Mouse (Mus musculus): ENCODE data around the gene Trdmt1. TPM values are rescaled to one million over a fixed set of nuclear protein-coding genes. Genes with fewer than 3 reads are reported as not detected.

The Trdmt1 gene
- polyA plus RNA-seq, 1 experiment = 3.1 TPM

DNA sequence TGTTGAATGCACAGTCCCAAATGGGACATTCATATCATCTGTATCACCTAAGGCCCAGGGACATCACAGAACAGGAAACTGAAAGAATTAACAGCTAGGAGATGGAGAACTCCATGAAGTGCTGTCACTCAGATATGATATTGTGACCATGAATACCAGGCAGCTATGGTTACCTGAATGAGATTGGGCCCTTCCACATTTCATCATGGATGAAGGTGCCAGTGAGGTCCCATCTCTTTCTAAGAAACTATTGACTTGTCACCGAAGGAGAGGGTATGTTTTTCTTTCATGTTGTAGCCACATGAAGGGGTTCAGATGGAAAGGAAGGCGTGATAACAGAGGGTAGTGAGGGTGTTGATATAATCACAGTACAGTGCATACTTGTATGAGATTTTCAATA, 15.9 kb upstream of the Trdmt1 start:
- no peak for TF ChIP-seq CTCF (IDR thresholded peaks at IDR 0.05; ENCODE audit: control insufficient read depth, insufficient read depth, low read length)
- TF ChIP-seq POLR2A (IDR thresholded peaks at IDR 0.05; ENCODE audit: borderline replicate concordance, control insufficient read depth, low read depth, low read length) = no peak
- H3K27ac ChIP-seq (ENCODE audit: control insufficient read depth, insufficient read depth, low read depth, low read length, poor library complexity) = no peak overlapping the region
- WGBS = 68% methylated on average over 2 of the region's 2 CpGs

DNA sequence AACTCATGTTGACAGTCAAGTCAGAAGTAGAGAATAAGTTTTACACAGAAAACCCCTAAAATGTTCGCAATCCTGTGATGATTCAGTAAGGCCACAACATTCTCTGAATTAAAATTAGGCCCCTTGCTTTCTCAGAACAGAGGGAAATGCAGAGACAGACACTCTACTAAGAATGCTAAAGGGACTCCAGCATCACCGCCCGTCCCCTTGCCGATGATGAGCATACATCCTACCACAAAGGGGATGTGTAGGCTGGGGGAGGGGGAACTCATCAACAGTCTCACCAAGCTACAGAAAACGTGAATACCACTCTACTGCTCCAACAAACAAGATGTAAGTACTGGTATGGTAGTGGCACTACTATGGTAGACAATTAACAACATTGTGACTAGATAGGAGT, 15.3 kb upstream of the Trdmt1 start:
- Histone ChIP-seq H3K4me1 (ENCODE audit: control insufficient read depth, insufficient read depth, low read length) (no peaks in the 10 kb centered on the region; the same call in 1 of the 2 replicates), H3K4me3 (replicated peaks; ENCODE audit: control insufficient read depth, low read depth, low read length) (no peak overlapping the region), H3K27ac (ENCODE audit: control insufficient read depth, insufficient read depth, low read depth, low read length, poor library complexity) (no peak overlapping the region)
- TF ChIP-seq POLR2A (IDR thresholded peaks at IDR 0.05; ENCODE audit: borderline replicate concordance, control insufficient read depth, low read depth, low read length) = no peak
- TF ChIP-seq CTCF (IDR thresholded peaks at IDR 0.05; ENCODE audit: control insufficient read depth, insufficient read depth, low read length) = no peak
- WGBS = 72% methylated on average over 5 of the region's 5 CpGs

More for the DNA sequence above, 15.9 kb upstream of the Trdmt1 start:
- no peaks in the 10 kb centered on the region; the same call in 1 of the 2 replicates for H3K4me1 ChIP-seq (ENCODE audit: control insufficient read depth, insufficient read depth, low read length)
- no peak overlapping the region for H3K4me3 ChIP-seq (replicated peaks; ENCODE audit: control insufficient read depth, low read depth, low read length)

DNA sequence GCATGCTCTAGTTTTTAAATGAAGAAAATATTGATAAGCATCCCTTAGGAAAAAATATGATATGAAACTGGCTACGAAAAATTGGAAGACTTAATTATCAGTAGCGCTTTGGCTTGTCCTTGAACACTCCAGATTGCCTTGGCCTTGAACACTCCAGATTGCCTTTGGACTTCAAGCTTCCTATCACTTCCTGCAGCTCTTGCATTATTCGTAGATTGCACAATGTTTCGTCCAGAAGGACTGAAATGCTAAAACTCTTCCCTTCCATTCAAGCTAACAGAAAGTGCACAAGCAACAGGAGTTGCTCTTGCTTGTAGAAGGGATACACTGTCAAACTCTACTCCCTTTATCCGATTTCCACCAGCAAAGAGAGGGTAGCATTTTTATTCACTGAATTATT, 14.8 kb upstream of the Trdmt1 start:
- WGBS = 56% methylated on average over 5 of the region's 5 CpGs
- Histone ChIP-seq H3K4me1 (ENCODE audit: control insufficient read depth, insufficient read depth, low read length) (no peaks in the 10 kb centered on the region; the same call in 1 of the 2 replicates), H3K27ac (ENCODE audit: control insufficient read depth, insufficient read depth, low read depth, low read length, poor library complexity) (no peak overlapping the region), H3K4me3 (replicated peaks; ENCODE audit: control insufficient read depth, low read depth, low read length) (no peak overlapping the region)
- no peak for TF ChIP-seq POLR2A (IDR thresholded peaks at IDR 0.05; ENCODE audit: borderline replicate concordance, control insufficient read depth, low read depth, low read length)
- TF ChIP-seq CTCF (IDR thresholded peaks at IDR 0.05; ENCODE audit: control insufficient read depth, insufficient read depth, low read length) = no peak

DNA sequence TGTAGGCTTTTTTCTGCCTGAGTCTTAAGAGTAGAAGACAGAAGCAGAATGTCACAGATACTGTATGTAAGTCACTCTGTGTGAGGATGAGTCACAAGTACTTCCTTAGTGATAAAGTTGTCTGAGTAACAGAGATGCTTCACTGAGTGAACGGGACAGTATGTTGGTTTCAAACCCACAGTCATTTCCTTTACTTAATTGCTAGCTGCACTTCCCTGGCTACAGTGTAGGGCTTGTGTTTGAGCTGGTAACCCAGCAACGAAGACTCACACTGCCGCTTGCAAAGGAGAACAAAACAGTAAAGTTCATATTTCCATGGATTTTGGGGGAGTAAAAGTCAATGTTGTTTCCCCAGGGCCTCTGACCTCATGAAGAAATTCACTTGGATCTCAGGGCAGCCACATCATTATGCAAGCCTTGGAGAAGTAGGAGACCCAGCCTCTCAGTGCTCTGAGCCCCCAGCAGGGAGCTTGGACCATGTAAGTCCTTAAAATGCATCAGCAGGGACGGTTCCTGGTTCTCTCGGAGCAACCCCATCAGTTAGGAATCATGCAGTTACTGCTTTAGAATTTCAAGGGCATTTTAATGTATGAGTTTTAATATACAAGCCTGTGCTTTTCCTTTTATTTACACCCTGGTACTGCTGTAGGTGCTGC, 14.3 kb upstream of the Trdmt1 start:
- 15% methylated on average over 5 of the region's 5 CpGs for WGBS
- Histone ChIP-seq H3K4me1 (ENCODE audit: control insufficient read depth, insufficient read depth, low read length) (no peaks in the 10 kb centered on the region; the same call in 1 of the 2 replicates), H3K4me3 (replicated peaks; ENCODE audit: control insufficient read depth, low read depth, low read length) (no peak overlapping the region), H3K27ac (ENCODE audit: control insufficient read depth, insufficient read depth, low read depth, low read length, poor library complexity) (no peak overlapping the region)
- TF ChIP-seq CTCF (IDR thresholded peaks at IDR 0.05; ENCODE audit: control insufficient read depth, insufficient read depth, low read length) (no peak), POLR2A (IDR thresholded peaks at IDR 0.05; ENCODE audit: borderline replicate concordance, control insufficient read depth, low read depth, low read length) (no peak)

DNA sequence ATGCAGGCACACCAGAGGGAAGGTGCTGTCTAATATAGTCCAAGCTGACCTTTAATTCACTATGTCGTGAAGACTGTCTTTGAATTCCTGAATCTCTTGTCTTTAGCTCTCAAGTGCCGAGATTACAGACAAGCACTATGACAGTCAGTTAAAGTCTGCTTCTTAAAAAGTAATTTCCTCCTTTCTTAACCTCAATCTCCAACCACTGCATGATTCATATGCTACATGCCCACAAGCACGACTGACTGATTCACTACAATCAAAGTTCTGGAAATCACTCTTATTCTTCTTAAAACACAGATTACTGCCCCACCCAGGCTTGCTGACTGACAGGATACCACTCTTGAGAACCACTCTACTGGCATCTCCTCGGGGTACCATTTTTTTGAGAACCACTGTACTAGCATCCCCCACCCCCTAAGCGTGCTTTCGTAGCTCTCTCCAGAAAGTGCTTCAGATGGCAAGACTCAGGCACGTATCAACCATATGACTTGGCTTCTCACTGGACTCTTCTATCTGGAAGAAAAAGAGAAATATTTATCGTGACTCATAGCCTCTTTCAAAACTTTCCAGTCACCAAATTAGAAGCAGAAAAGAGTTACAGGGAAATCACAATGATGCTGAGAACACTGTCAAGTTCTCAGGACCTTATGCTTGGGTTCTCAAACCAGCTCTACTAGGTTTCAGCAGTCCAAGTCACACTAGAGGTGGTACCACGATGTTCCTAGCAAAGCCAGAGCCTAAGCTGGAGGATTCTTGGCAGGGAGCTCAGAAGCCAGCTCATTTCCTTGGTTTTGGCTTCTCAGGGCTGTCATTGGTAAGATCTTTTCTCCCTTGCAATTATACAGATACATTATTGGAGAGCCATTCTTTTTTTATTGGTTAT, 12.9 kb upstream of the Trdmt1 start:
- Histone ChIP-seq H3K27ac (ENCODE audit: control insufficient read depth, insufficient read depth, low read depth, low read length, poor library complexity) (no peak overlapping the region), H3K4me3 (replicated peaks; ENCODE audit: control insufficient read depth, low read depth, low read length) (no peak overlapping the region), H3K4me1 (ENCODE audit: control insufficient read depth, insufficient read depth, low read length) (no peaks in the 10 kb centered on the region; the same call in 1 of the 2 replicates)
- TF ChIP-seq POLR2A (IDR thresholded peaks at IDR 0.05; ENCODE audit: borderline replicate concordance, control insufficient read depth, low read depth, low read length) (no peak), CTCF (IDR thresholded peaks at IDR 0.05; ENCODE audit: control insufficient read depth, insufficient read depth, low read length) (no peak)
- 46% methylated on average over 9 of the region's 9 CpGs for WGBS

DNA sequence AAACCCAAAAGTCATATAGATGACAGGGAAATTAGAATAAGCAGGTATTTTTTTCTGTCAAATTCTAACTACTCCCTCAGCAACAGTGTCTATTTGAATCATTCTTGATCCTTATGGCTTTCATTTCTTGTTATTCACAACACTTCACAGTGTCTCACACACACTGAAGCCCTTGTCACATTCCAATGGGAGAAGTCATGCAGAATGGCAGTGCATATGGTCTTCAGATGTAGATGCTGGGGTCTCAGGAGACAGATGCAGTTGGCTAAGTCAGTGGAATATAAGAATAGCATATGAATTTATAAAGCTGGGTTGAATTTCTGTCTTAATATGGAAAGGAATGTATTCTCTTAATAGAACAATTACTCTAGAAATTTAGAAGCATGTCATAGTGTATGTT, 11.8 kb upstream of the Trdmt1 start:
- TF ChIP-seq POLR2A (IDR thresholded peaks at IDR 0.05; ENCODE audit: borderline replicate concordance, control insufficient read depth, low read depth, low read length) (no peak), CTCF (IDR thresholded peaks at IDR 0.05; ENCODE audit: control insufficient read depth, insufficient read depth, low read length) (no peak)
- H3K4me1 ChIP-seq (ENCODE audit: control insufficient read depth, insufficient read depth, low read length) = no peaks in the 10 kb centered on the region; the same call in 1 of the 2 replicates
- no peak overlapping the region for H3K27ac ChIP-seq (ENCODE audit: control insufficient read depth, insufficient read depth, low read depth, low read length, poor library complexity)
- H3K4me3 ChIP-seq (replicated peaks; ENCODE audit: control insufficient read depth, low read depth, low read length) = no peak overlapping the region

DNA sequence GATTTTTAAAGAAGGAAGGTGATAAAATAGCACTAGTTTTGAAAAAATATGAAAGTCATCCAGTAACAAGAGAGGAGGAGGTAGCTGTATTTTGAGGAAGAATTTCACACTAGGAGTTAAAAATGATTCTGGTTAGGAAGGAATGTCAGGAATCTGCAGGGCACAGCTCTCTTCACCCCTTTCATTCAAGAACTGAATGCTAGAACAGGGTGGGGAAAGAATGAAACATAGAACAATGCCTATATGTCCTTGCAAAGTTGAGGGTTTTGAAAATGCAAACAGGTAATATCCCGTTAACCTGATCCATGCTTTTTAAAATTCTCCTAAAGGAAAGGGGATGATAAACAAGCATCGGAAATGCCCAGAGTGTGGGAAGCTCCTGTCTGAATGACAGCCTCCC, 9.5 kb upstream of the Trdmt1 start:
- 84% methylated on average over 2 of the region's 2 CpGs for WGBS
- H3K4me3 ChIP-seq (replicated peaks; ENCODE audit: control insufficient read depth, low read depth, low read length) = no peak overlapping the region
- TF ChIP-seq POLR2A (IDR thresholded peaks at IDR 0.05; ENCODE audit: borderline replicate concordance, control insufficient read depth, low read depth, low read length) (no peak), CTCF (IDR thresholded peaks at IDR 0.05; ENCODE audit: control insufficient read depth, insufficient read depth, low read length) (no peak)

DNA sequence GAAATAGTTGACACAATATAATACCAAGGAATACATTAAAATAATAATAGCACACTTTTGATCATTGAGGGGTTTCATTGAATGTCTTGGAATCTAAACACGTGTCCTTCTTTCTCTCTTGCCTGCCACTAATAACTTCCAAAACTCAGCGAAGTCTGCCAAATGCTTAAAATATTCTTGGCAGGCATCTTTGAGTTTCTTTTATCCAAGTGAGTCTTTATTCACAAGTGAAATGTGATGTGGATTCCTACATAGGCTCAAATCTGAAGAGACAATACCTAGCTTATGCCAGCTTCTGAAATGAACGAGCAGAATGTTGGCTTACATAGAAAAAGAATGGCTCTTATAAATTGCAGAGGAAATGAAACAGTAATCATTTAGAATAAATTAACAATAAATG, 4.3 kb upstream of the Trdmt1 start:
- no peak overlapping the region for H3K4me3 ChIP-seq (replicated peaks; ENCODE audit: control insufficient read depth, low read depth, low read length)
- no peak overlapping the region for H3K27ac ChIP-seq (ENCODE audit: control insufficient read depth, insufficient read depth, low read depth, low read length, poor library complexity)
- TF ChIP-seq CTCF (IDR thresholded peaks at IDR 0.05; ENCODE audit: control insufficient read depth, insufficient read depth, low read length) = no peak
- no peak for TF ChIP-seq POLR2A (IDR thresholded peaks at IDR 0.05; ENCODE audit: borderline replicate concordance, control insufficient read depth, low read depth, low read length)
- no peaks in the 10 kb centered on the region; the same call in 1 of the 2 replicates for H3K4me1 ChIP-seq (ENCODE audit: control insufficient read depth, insufficient read depth, low read length)
- WGBS = 87% methylated on average over 3 of the region's 3 CpGs

More for the DNA sequence above, 9.5 kb upstream of the Trdmt1 start:
- no peaks in the 10 kb centered on the region; the same call in 1 of the 2 replicates for H3K4me1 ChIP-seq (ENCODE audit: control insufficient read depth, insufficient read depth, low read length)
- no peak overlapping the region for H3K27ac ChIP-seq (ENCODE audit: control insufficient read depth, insufficient read depth, low read depth, low read length, poor library complexity)

Data from bone marrow, adult 2 months (tissue).